Mouse (Mus musculus) ES-Bruce4 (cell line): Measurements from ENCODE around the gene Snai1.

ENCODE experiments used
- CTCF ChIP-seq: IDR thresholded peaks from one replicate; pipeline ENCODE4 v1.8.1; 2011; ENCODE audit warnings: low read depth, low read length
- POLR2A ChIP-seq: IDR thresholded peaks from one replicate; pipeline ENCODE4 v1.8.1; 2011; ENCODE audit warnings: low read length; ENCODE audit not compliant: insufficient read depth

DNA sequence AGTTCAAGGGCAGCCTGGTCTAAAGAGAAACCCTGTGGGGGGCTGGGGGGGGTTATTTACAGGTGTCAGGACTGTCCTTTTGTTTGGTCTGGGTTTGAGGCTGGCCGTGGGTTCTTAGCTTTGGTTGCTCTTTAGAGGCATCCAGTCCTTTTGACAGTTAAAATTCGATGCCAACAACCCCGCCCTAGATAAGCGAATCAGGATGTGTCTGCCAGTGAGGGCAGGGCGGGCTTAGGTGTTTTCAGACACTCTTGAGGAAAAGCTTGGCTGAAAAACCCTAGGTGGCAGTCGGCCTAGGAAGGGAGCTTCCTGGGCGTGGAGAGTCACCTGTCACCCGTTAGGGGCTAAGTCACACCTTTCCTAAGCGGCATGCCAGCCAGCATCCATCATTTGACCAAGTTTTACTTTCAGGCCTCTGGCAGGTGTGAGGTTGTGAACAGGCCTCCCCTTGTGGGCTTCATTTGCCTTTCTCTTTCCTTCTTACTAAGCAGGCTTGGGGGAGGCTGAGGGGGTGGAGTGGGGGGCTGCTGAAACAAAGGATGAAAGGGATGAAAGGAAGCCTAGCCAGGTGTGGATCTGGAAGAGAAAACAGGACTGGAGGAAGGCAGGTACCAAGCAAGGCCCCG, 1.6 kb upstream of the Snai1 start:
- TF ChIP-seq CTCF = no peak
- TF ChIP-seq POLR2A = no peak
